Mouse (Mus musculus): Measurements from ENCODE around the gene Cfap99. TPM values are rescaled to one million over a fixed set of nuclear protein-coding genes. Genes with fewer than 3 reads are reported as not detected.

The Cfap99 gene
- not detected in 2 replicates for polyA plus RNA-seq (2015; fragmentation: Nextera tagmentation; extraction: Ambion mirVana)

- Histone ChIP-seq H3K4me2 (peak within 1 kb of the TSS; percentile 98), H3K4me3 (replicated peaks) (peak within 1 kb of the TSS; percentile 62), H3K4me1 (peaks cover 26% of the 10 kb centered on the region), H3K36me3 (no peaks in the 10 kb centered on the region), H3K27ac (no peak within 1 kb of the TSS), H3K9ac (no peak within 1 kb of the TSS), H3K27me3 (replicated peaks) (peaks cover 37% of the 10 kb centered on the region), H3K9me3 (no peaks in the 10 kb centered on the region)
- WGBS: under 1% methylated on average over 79 of the region's 83 CpGs
- ATAC-seq (ENCODE audit: insufficient read depth, low FRiP score, low read depth): peak; percentile 86
Measured at GRCm38 (mm10) chr5:34288154-34288716, at the start of gene Cfap99, which contains the start of gene Zfyve28. TSS of gene Cfap99 (plus strand) at chr5:34288600. TSS of gene Zfyve28 (minus strand) at chr5:34288449.

GRCm38 (mm10) chr5:34242224-34242963 lies 46.0 kb upstream of the Cfap99 start:
- no peaks in the 10 kb centered on the region for H3K27me3 ChIP-seq (replicated peaks)
- H3K36me3 ChIP-seq: no peaks in the 10 kb centered on the region
- ATAC-seq (ENCODE audit: insufficient read depth, low FRiP score, low read depth): peak; percentile 65
- H3K9me3 ChIP-seq: no peaks in the 10 kb centered on the region
- no peak overlapping the region for H3K9ac ChIP-seq
- no peak overlapping the region; the same call in 1 of the 2 replicates for H3K4me2 ChIP-seq
- H3K27ac ChIP-seq: peak overlapping the region; percentile 11; the same call in 1 of the 2 replicates
- 16% methylated on average over 15 of the region's 15 CpGs for WGBS
- H3K4me1 ChIP-seq: peaks cover 10% of the 10 kb centered on the region; the same call in 1 of the 2 replicates
- no peak overlapping the region for H3K4me3 ChIP-seq (replicated peaks)

- no peak overlapping the region for H3K27ac ChIP-seq
- 84% methylated on average over 5 of the region's 5 CpGs for WGBS
- no peaks in the 10 kb centered on the region for H3K9me3 ChIP-seq
- peak; percentile 25; the same call in 1 of the 2 replicates for ATAC-seq (ENCODE audit: insufficient read depth, low FRiP score, low read depth)
- no peak overlapping the region for H3K9ac ChIP-seq
- no peak overlapping the region for H3K4me3 ChIP-seq (replicated peaks)
- no peaks in the 10 kb centered on the region for H3K27me3 ChIP-seq (replicated peaks)
- H3K4me1 ChIP-seq: peaks cover 10% of the 10 kb centered on the region; the same call in 1 of the 2 replicates
- no peaks in the 10 kb centered on the region for H3K36me3 ChIP-seq
- H3K4me2 ChIP-seq: no peak overlapping the region
Measured at GRCm38 (mm10) chr5:34243062-34243461, 45.3 kb upstream of the Cfap99 start.

- peaks cover 16% of the 10 kb centered on the region for H3K4me1 ChIP-seq
- no peak overlapping the region for H3K27ac ChIP-seq
- no peaks in the 10 kb centered on the region for H3K36me3 ChIP-seq
- no peak overlapping the region for H3K4me3 ChIP-seq (replicated peaks)
- H3K27me3 ChIP-seq (replicated peaks): no peaks in the 10 kb centered on the region
- 94% methylated on average over 3 of the region's 3 CpGs for WGBS
- no peaks in the 10 kb centered on the region for H3K9me3 ChIP-seq
- no peak overlapping the region for H3K9ac ChIP-seq
- no peak for ATAC-seq (ENCODE audit: insufficient read depth, low FRiP score, low read depth)
- no peak overlapping the region for H3K4me2 ChIP-seq
Measured at GRCm38 (mm10) chr5:34246443-34246842, 42.0 kb upstream of the Cfap99 start.

- 63% methylated on average over 4 of the region's 4 CpGs for WGBS
- H3K4me2 ChIP-seq: no peak overlapping the region
Measured at GRCm38 (mm10) chr5:34249132-34249531, 39.3 kb upstream of the Cfap99 start.

GRCm38 (mm10) chr5:34250090-34250489 lies 38.3 kb upstream of the Cfap99 start:
- Histone ChIP-seq H3K4me1 (peaks cover 14% of the 10 kb centered on the region), H3K27me3 (replicated peaks) (no peaks in the 10 kb centered on the region), H3K9ac (no peak overlapping the region), H3K36me3 (no peaks in the 10 kb centered on the region), H3K27ac (no peak overlapping the region), H3K4me3 (replicated peaks) (no peak overlapping the region), H3K9me3 (no peaks in the 10 kb centered on the region), H3K4me2 (no peak overlapping the region)
- whole genome bisulfite sequencing: 45% methylated on average over 3 of the region's 3 CpGs
- no peak for ATAC-seq (ENCODE audit: insufficient read depth, low FRiP score, low read depth)

More at GRCm38 (mm10) chr5:34249132-34249531, 39.3 kb upstream of the Cfap99 start:
- Histone ChIP-seq H3K9ac (no peak overlapping the region), H3K9me3 (no peaks in the 10 kb centered on the region), H3K36me3 (no peaks in the 10 kb centered on the region), H3K27ac (no peak overlapping the region), H3K27me3 (replicated peaks) (no peaks in the 10 kb centered on the region), H3K4me3 (replicated peaks) (no peak overlapping the region), H3K4me1 (peaks cover 14% of the 10 kb centered on the region)
- no peak for ATAC-seq (ENCODE audit: insufficient read depth, low FRiP score, low read depth)

- Histone ChIP-seq H3K27me3 (replicated peaks) (no peaks in the 10 kb centered on the region), H3K36me3 (no peaks in the 10 kb centered on the region), H3K9me3 (no peaks in the 10 kb centered on the region), H3K4me1 (peaks cover 14% of the 10 kb centered on the region), H3K4me3 (replicated peaks) (no peak overlapping the region), H3K9ac (no peak overlapping the region), H3K27ac (no peak overlapping the region), H3K4me2 (no peak overlapping the region)
- WGBS: 36% methylated on average over 4 of the region's 4 CpGs
- no peak for ATAC-seq (ENCODE audit: insufficient read depth, low FRiP score, low read depth)
Measured at GRCm38 (mm10) chr5:34251794-34252193, 36.6 kb upstream of the Cfap99 start.

GRCm38 (mm10) chr5:34252307-34252966 lies 36.0 kb upstream of the Cfap99 start:
- no peaks in the 10 kb centered on the region for H3K36me3 ChIP-seq
- no peak overlapping the region for H3K4me2 ChIP-seq
- H3K27ac ChIP-seq: no peak overlapping the region
- ATAC-seq (ENCODE audit: insufficient read depth, low FRiP score, low read depth): peak; percentile 58; the same call in 1 of the 2 replicates
- 21% methylated on average over 4 of the region's 4 CpGs for WGBS
- H3K27me3 ChIP-seq (replicated peaks): no peaks in the 10 kb centered on the region
- peaks cover 14% of the 10 kb centered on the region for H3K4me1 ChIP-seq
- no peaks in the 10 kb centered on the region for H3K9me3 ChIP-seq
- H3K9ac ChIP-seq: no peak overlapping the region
- H3K4me3 ChIP-seq (replicated peaks): no peak overlapping the region

GRCm38 (mm10) chr5:34252967-34253519 lies 35.4 kb upstream of the Cfap99 start:
- 47% methylated on average over 4 of the region's 4 CpGs for WGBS
- no peak overlapping the region for H3K9ac ChIP-seq
- ATAC-seq (ENCODE audit: insufficient read depth, low FRiP score, low read depth): no peak
- H3K4me1 ChIP-seq: peaks cover 14% of the 10 kb centered on the region
- H3K4me3 ChIP-seq (replicated peaks): no peak overlapping the region
- H3K4me2 ChIP-seq: no peak overlapping the region
- H3K36me3 ChIP-seq: no peaks in the 10 kb centered on the region
- no peaks in the 10 kb centered on the region for H3K9me3 ChIP-seq
- no peaks in the 10 kb centered on the region for H3K27me3 ChIP-seq (replicated peaks)
- H3K27ac ChIP-seq: no peak overlapping the region

- H3K4me1 ChIP-seq: peaks cover 14% of the 10 kb centered on the region
- no peak overlapping the region for H3K27ac ChIP-seq
- no peaks in the 10 kb centered on the region for H3K27me3 ChIP-seq (replicated peaks)
- no peak overlapping the region for H3K4me3 ChIP-seq (replicated peaks)
- no peaks in the 10 kb centered on the region for H3K9me3 ChIP-seq
- no peak for ATAC-seq (ENCODE audit: insufficient read depth, low FRiP score, low read depth)
- H3K36me3 ChIP-seq: no peaks in the 10 kb centered on the region
- WGBS: 59% methylated on average over 8 of the region's 8 CpGs
- no peak overlapping the region for H3K9ac ChIP-seq
- H3K4me2 ChIP-seq: no peak overlapping the region
Measured at GRCm38 (mm10) chr5:34254309-34254708, 34.1 kb upstream of the Cfap99 start.

GRCm38 (mm10) chr5:34255189-34255588 lies 33.2 kb upstream of the Cfap99 start:
- H3K36me3 ChIP-seq: no peaks in the 10 kb centered on the region
- H3K9ac ChIP-seq: no peak overlapping the region
- ATAC-seq (ENCODE audit: insufficient read depth, low FRiP score, low read depth): no peak
- no peak overlapping the region for H3K27ac ChIP-seq
- H3K4me2 ChIP-seq: no peak overlapping the region
- no peak overlapping the region for H3K4me3 ChIP-seq (replicated peaks)
- H3K27me3 ChIP-seq (replicated peaks): no peaks in the 10 kb centered on the region
- peaks cover 8% of the 10 kb centered on the region; the same call in 1 of the 2 replicates for H3K4me1 ChIP-seq
- 77% methylated on average over 3 of the region's 3 CpGs for WGBS
- H3K9me3 ChIP-seq: no peaks in the 10 kb centered on the region
